Mouse (Mus musculus) macrophage (primary cell): ENCODE measurements around the gene Ndrg4. TPM values are rescaled to one million over a fixed set of nuclear protein-coding genes. Genes with fewer than 3 reads are reported as not detected.

Experiments
- H3K27ac ChIP-seq: fragments of 350-480 bp; formaldehyde crosslinking; 2 replicates; pipeline ENCODE4 v1.9.0; 2021
- H3K36me3 ChIP-seq: fragments of 350-480 bp; formaldehyde crosslinking; 2 replicates; pipeline ENCODE4 v1.9.0; 2021; ENCODE audit errors: inconsistent target
- H3K4me3 ChIP-seq: fragments of 350-480 bp; formaldehyde crosslinking; 2 replicates; pipeline ENCODE4 v1.9.0; 2021; ENCODE audit errors: inconsistent target
- H3K79me2 ChIP-seq: fragments of 350-480 bp; formaldehyde crosslinking; 2 replicates; pipeline ENCODE4 v1.9.0; 2021; ENCODE audit errors: inconsistent target
- WGBS: methylation state at CpG from one replicate; pipeline ENCODE4 v1.1.7; 2026; ENCODE audit warnings: inconsistent platforms; ENCODE audit not compliant: missing documents; 5-methylcytosine and 5-hydroxymethylcytosine counted together
- polyA plus RNA-seq: library from polyadenylated mRNA; stranded (reverse); fragments of 250-400 nt; gene quantifications from 3 replicates; pipeline ENCODE4 v1.2.4, GENCODE M21; 2018; ENCODE audit warnings: inconsistent platforms
- total RNA-seq, 78 experiments: library from RNA; depleted of rRNA; stranded (reverse); fragments of 250-400 nt; gene quantifications; 1 replicate in 9 of 78; 2 replicates in 24 of 78; 3 replicates in 43 of 78; 4 replicates in 2 of 78; pipeline ENCODE4 v1.2.4; 2018; ENCODE audit warnings: inconsistent platforms in 56 of 78

Gene Ndrg4
- total RNA-seq (2018; cell fraction: chromatin; rRNA removed): 1 to 10 TPM in 1 of 26 experiments, not detected in 25; 4.6 TPM
- under 1 TPM in 23 of 26 experiments, not detected in 3; 0.07 to 0.75 (median 0.19) TPM for total RNA-seq (2018; cell fraction: cytosol; rRNA removed)
- under 1 TPM in 6 of 26 experiments, not detected in 20; 0.29 to 0.82 (median 0.65) TPM for total RNA-seq (2018; cell fraction: nucleus; rRNA removed)
- polyA plus RNA-seq: 0.12 to 0.73 TPM in 2 of 3 replicates, not detected in the other

DNA sequence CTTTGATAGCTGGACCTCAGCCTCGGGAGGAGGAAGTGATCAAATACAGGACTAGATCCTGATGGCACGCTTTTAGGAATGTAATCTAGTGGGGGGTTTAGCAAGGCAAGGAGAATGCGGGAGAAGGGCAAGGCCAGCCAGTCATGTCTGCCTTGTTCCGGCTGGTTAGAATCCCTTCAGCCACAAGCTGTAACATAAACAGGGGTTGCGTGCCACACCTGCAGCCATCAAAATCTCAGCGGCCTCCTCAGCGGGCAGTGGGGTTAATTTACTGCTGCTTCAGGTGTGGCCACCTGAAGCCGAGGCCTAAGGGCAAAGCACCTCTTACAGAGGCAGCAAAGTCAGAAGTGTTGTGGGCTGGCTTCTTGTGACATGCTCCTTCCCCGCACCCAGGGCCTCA is at the start of gene Ndrg4:
Gene Ndrg4, plus strand, starts transcription at position 350 of the 400 bp plus-strand sequence.
- H3K4me3 ChIP-seq: no peak within 1 kb of the TSS
- 67% methylated on average over 9 of the region's 9 CpGs for WGBS

GRCm38 (mm10) chr8:95632840-95633239 is 43.9 kb upstream of the Ndrg4 start:
- Histone ChIP-seq H3K79me2 (peaks cover 11% of the 10 kb centered on the region; the same call in 1 of the 2 replicates), H3K27ac (no peak overlapping the region), H3K4me3 (no peak overlapping the region), H3K36me3 (no peaks in the 10 kb centered on the region)
- WGBS: 86% methylated on average over 6 of the region's 6 CpGs

More for the DNA sequence above, at the start of gene Ndrg4:
- no peak within 1 kb of the TSS for H3K27ac ChIP-seq
- H3K36me3 ChIP-seq: no peaks in the 10 kb centered on the region
- no peaks in the 10 kb centered on the region for H3K79me2 ChIP-seq

- Histone ChIP-seq H3K36me3 (no peaks in the 10 kb centered on the region), H3K79me2 (peaks cover 11% of the 10 kb centered on the region; the same call in 1 of the 2 replicates), H3K27ac (no peak within 1 kb of the TSS), H3K4me3 (peak within 1 kb of the TSS; percentile 74)
- WGBS: 1% methylated on average over 50 of the region's 52 CpGs
Measured at GRCm38 (mm10) chr8:95633262-95634062, 43.3 kb upstream of the Ndrg4 start, which contains the start of gene Gins3. TSS of gene Gins3 (plus strand) at chr8:95633453.

DNA sequence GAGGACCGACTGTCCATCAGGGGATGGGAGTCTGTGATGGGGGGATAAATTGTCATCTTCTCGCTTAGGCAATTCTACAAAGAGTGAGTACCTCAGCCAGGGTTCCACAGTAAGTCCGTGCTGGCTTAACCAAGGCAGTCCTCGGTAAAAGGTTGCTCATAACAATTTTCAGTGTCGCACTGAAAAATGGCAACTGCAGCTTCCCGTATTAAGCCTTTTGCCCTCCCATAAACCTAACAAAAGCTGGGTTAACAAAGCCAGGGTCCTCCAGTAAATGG is 42.8 kb upstream of the Ndrg4 start:
- H3K79me2 ChIP-seq: peaks cover 11% of the 10 kb centered on the region; the same call in 1 of the 2 replicates
- WGBS: 4% methylated on average over 6 of the region's 6 CpGs
- no peaks in the 10 kb centered on the region for H3K36me3 ChIP-seq
- H3K4me3 ChIP-seq: peak overlapping the region; percentile 74
- no peak overlapping the region for H3K27ac ChIP-seq

DNA sequence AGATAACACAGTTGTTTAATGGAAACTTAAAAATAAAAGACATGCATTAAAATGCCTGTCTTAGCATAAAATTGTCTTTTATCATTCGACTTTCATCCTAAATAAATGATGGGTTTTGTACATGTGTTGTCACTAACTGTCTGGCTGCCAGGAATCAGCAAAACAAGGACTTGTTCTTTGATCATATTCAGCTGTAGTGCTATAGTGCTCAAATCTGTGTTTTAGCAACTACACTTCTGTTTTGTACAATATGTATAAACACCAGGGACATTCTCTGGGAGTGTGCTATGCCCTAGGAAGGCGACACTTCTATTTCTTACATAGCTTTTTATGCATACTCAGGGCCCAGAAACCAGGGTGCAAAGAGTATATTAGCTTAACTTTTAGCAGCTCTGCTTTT is 31.8 kb upstream of the Ndrg4 start:
- H3K36me3 ChIP-seq: peaks cover 3% of the 10 kb centered on the region; the same call in 1 of the 2 replicates
- H3K79me2 ChIP-seq: no peaks in the 10 kb centered on the region
- H3K27ac ChIP-seq: no peak overlapping the region
- H3K4me3 ChIP-seq: no peak overlapping the region
- 91% methylated on average over 2 of the region's 2 CpGs for WGBS

- no peak overlapping the region for H3K4me3 ChIP-seq
- 90% methylated on average over 3 of the region's 3 CpGs for WGBS
- no peak overlapping the region for H3K27ac ChIP-seq
- H3K36me3 ChIP-seq: peaks cover 2% of the 10 kb centered on the region; the same call in 1 of the 2 replicates
- no peaks in the 10 kb centered on the region for H3K79me2 ChIP-seq
Measured at GRCm38 (mm10) chr8:95648251-95648650, 28.5 kb upstream of the Ndrg4 start.

GRCm38 (mm10) chr8:95653351-95653750 is 23.4 kb upstream of the Ndrg4 start:
- WGBS: 84% methylated on average over 5 of the region's 5 CpGs
- Histone ChIP-seq H3K4me3 (no peak overlapping the region), H3K27ac (no peak overlapping the region), H3K79me2 (no peaks in the 10 kb centered on the region), H3K36me3 (no peaks in the 10 kb centered on the region)

- Histone ChIP-seq H3K79me2 (no peaks in the 10 kb centered on the region), H3K27ac (no peak overlapping the region), H3K36me3 (no peaks in the 10 kb centered on the region), H3K4me3 (no peak overlapping the region)
- 99% methylated on average over 7 of the region's 7 CpGs for WGBS
Measured at GRCm38 (mm10) chr8:95655831-95656230, 20.9 kb upstream of the Ndrg4 start.

- Histone ChIP-seq H3K36me3 (no peaks in the 10 kb centered on the region), H3K79me2 (no peaks in the 10 kb centered on the region), H3K27ac (no peak overlapping the region), H3K4me3 (no peak overlapping the region)
- 81% methylated on average over 5 of the region's 5 CpGs for WGBS
Measured at GRCm38 (mm10) chr8:95656316-95657002, 20.3 kb upstream of the Ndrg4 start.

DNA sequence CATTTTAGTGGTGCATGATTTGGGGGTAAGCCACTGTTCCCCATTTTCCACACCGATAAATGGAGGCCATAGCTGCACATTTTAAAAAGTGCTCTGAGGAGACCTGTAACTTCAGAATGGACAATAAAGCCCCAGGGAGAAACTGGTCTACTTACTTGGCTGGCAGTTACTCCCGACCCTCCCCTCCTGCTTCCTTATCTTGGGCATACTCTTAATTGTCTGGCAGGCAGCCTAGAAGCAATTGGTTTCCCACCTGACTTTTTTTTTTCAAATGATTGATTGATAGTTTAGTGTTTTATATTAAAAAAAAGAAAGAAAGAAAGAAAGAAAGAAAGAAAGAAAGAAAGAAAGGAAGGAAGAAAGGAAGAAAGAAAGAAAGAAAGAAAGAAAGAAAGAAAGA is 19.3 kb upstream of the Ndrg4 start:
- Histone ChIP-seq H3K27ac (no peak overlapping the region), H3K79me2 (no peaks in the 10 kb centered on the region), H3K4me3 (no peak overlapping the region), H3K36me3 (no peaks in the 10 kb centered on the region)
- WGBS: 60% methylated on average over 2 of the region's 2 CpGs

GRCm38 (mm10) chr8:95660334-95660882 is 16.4 kb upstream of the Ndrg4 start:
- Histone ChIP-seq H3K27ac (no peak overlapping the region), H3K36me3 (no peaks in the 10 kb centered on the region), H3K79me2 (no peaks in the 10 kb centered on the region), H3K4me3 (no peak overlapping the region)
- 90% methylated on average over 6 of the region's 6 CpGs for WGBS

DNA sequence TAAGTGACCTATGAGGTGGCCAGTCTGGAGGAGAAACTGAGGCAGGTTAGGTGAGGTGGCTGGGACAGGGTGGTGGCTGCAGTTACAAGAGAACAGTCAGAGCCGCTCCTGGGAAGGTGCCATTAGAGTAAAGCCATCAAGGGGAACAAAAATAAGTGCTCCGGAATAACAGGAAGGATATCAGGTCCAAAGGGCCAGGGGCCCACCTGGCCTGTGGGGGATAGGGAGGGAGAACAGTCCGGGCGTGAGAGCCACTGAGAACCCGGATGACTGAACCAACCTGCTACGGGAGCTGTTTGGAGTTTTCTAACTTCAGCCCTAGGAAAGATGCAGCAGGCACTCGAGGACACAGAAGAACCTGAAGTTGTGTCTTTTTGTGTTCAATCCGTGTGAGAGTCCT is 15.7 kb upstream of the Ndrg4 start:
- WGBS: 84% methylated on average over 8 of the region's 8 CpGs
- H3K27ac ChIP-seq: no peak overlapping the region
- H3K4me3 ChIP-seq: no peak overlapping the region
- H3K36me3 ChIP-seq: no peaks in the 10 kb centered on the region
- no peaks in the 10 kb centered on the region for H3K79me2 ChIP-seq

DNA sequence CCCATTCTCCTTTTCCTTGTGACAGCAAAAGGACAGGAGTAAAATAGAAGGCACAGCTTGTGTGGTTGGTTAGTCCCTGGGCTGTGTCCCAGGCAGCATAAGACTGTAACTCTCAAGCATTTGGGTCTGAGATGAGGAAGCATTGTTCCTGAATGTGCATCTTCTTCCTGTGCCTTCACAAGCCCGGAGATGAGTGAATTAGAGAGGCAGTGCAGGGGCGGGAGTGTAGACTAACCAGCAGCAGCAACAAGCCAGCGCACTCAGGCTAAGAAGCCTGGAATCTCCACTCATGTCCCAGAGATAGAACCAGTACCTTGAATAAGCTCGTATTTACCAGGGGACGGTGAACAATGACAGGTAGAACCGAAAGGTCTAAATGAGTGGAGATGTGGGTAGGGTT is 15.2 kb upstream of the Ndrg4 start:
- Histone ChIP-seq H3K79me2 (no peaks in the 10 kb centered on the region), H3K4me3 (no peak overlapping the region), H3K36me3 (no peaks in the 10 kb centered on the region), H3K27ac (no peak overlapping the region)
- 79% methylated on average over 6 of the region's 6 CpGs for WGBS

DNA sequence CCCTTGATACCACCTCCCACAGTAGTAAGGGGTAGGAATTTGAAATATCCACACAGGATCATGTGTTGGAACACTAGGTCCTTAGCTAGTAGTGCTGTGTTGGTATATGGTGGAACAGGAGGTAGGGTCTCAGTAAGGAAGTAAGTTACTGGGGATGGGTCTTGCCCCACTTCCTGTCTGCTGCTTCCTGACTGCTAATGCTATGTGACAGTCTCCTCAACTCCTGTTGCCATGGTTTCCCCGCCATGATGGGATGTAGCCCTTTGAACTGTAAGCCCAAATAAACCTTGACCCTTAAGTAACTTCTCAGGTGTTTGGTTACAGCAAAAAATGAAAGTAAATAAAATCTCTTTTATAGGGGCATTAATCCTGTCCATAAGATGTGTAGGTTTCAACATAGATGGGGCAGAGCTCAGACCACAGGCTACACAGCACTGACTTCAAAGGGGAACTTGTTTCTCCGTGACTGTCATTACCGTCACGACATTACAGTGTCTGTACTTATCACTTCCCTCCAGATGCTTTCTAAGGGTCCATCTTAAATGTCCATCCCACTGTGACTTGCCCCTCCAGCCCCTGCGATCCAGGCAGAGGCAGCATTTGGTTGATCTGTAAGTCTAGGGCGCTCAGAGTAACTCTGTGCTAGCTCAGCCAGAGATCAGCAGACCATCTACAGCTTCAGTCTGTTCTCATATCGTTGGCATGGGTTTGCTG is 13.7 kb upstream of the Ndrg4 start:
- no peak overlapping the region for H3K27ac ChIP-seq
- no peaks in the 10 kb centered on the region for H3K36me3 ChIP-seq
- no peak overlapping the region for H3K4me3 ChIP-seq
- WGBS: 67% methylated on average over 7 of the region's 7 CpGs
- H3K79me2 ChIP-seq: no peaks in the 10 kb centered on the region
